Comparison of ENCODE assay signal across 11 mouse cellular contexts in genomic region chr16:90832495-90832894, GRCm38 (mm10). TPM values are rescaled to one million over a fixed set of nuclear protein-coding genes. Genes with fewer than 3 reads are reported as not detected.
A peak's percentile ranks its signal among the peaks of the same experiment; 100 is the strongest.
DNase-seq lines count a peak whose midpoint lies in the region; ATAC-seq and TF ChIP-seq lines count a peak whose summit lies in the region.
"Had no signal": no experiment of that assay in that cellular context is flagged by ENCODE, and none has a peak within 500 bp of the region (broad histone marks: within the 10 kb centered on the region; RNA-seq: fewer than 3 reads in every experiment).

No protein-coding gene starts in this region.

- no peak overlapping the region for H3K9ac ChIP-seq in heart, embryonic 14.5 days (ENCODE audit: low read length)
- no peak overlapping the region for H3K9ac ChIP-seq in lung, postnatal 0 days (replicated peaks; ENCODE audit: low read depth)
- no peak overlapping the region for H3K9ac ChIP-seq in embryonic facial prominence, embryonic 14.5 days (ENCODE audit: low read depth, low read length)
- no peak overlapping the region for H3K9ac ChIP-seq in hindbrain, postnatal 0 days (replicated peaks; ENCODE audit: low read length)
- H3K9ac ChIP-seq: intestine, embryonic 15.5 days; limb, embryonic 15.5 days had no signal

- H3K4me3 ChIP-seq in heart, embryonic 14.5 days (ENCODE audit: control insufficient read depth in 1 of 2, insufficient read depth in 1 of 2, low read depth in 1 of 2, low read length in 2 of 2) = no peak overlapping the region
- peak overlapping the region; percentile 58; the same call in 1 of the 2 replicates for H3K4me3 ChIP-seq in lung, postnatal 0 days (ENCODE audit: low read depth, low read length)
- no peak overlapping the region for H3K4me3 ChIP-seq in embryonic facial prominence, embryonic 14.5 days (ENCODE audit: low read depth, low read length)
- no peak overlapping the region for H3K4me3 ChIP-seq in hindbrain, postnatal 0 days (ENCODE audit: low read length)
- H3K4me3 ChIP-seq: intestine, embryonic 15.5 days had no signal

- H3K27ac ChIP-seq in heart, embryonic 14.5 days (replicated peaks in 1 of 2; ENCODE audit: control insufficient read depth in 1 of 2, insufficient read depth in 1 of 2, low read depth in 2 of 2, low read length in 2 of 2) = no peak overlapping the region
- H3K27ac ChIP-seq in lung, postnatal 0 days (ENCODE audit: low read length) = no peak overlapping the region
- no peak overlapping the region for H3K27ac ChIP-seq in embryonic facial prominence, embryonic 14.5 days (replicated peaks; ENCODE audit: low read depth, low read length)
- no peak overlapping the region for H3K27ac ChIP-seq in hindbrain, postnatal 0 days
- H3K27ac ChIP-seq: intestine, embryonic 15.5 days; limb, embryonic 15.5 days had no signal

- H3K9me3 ChIP-seq in heart, embryonic 14.5 days (ENCODE audit: control insufficient read depth, low read length) = no peaks in the 10 kb centered on the region
- no peaks in the 10 kb centered on the region for H3K9me3 ChIP-seq in lung, postnatal 0 days (ENCODE audit: low read length)
- H3K9me3 ChIP-seq in embryonic facial prominence, embryonic 14.5 days (ENCODE audit: control insufficient read depth, low read length) = no peaks in the 10 kb centered on the region
- H3K9me3 ChIP-seq in hindbrain, postnatal 0 days (ENCODE audit: low read length) = no peaks in the 10 kb centered on the region
- H3K9me3 ChIP-seq: intestine, embryonic 15.5 days; limb, embryonic 15.5 days had no signal

- no peak for DNase-seq in heart, adult 8-10 months (ENCODE audit: low spot score)
- peak; percentile 33 for DNase-seq in lung, postnatal 0 days (ENCODE audit: low spot score)
- DNase-seq in lung, postnatal 36 days = no peak
- peak; percentile 53 for DNase-seq in embryonic facial prominence, embryonic 14.5 days (ENCODE audit: low spot score)
- DNase-seq in hindbrain, postnatal 0 days (ENCODE audit: low spot score) = no peak
- no peak for DNase-seq in kidney, postnatal 4 days
- DNase-seq: thymus, postnatal 4 days had no signal

- peak overlapping the region; percentile 99 for H3K4me2 ChIP-seq in heart, embryonic 14.5 days (ENCODE audit: low read length)
- H3K4me2 ChIP-seq in lung, postnatal 0 days (replicated peaks; ENCODE audit: low read depth, low read length) = peak overlapping the region; percentile 96
- peak overlapping the region; percentile 98 for H3K4me2 ChIP-seq in embryonic facial prominence, embryonic 14.5 days (ENCODE audit: low read depth, low read length)
- peak overlapping the region; percentile 86; the same call in 1 of the 2 replicates for H3K4me2 ChIP-seq in hindbrain, postnatal 0 days (ENCODE audit: low read depth, low read length)

- no peaks in the 10 kb centered on the region for H3K36me3 ChIP-seq in heart, embryonic 14.5 days (ENCODE audit: control insufficient read depth, insufficient read depth, low read length)
- H3K36me3 ChIP-seq in lung, postnatal 0 days (ENCODE audit: insufficient read depth, low read length) = no peaks in the 10 kb centered on the region
- H3K36me3 ChIP-seq in embryonic facial prominence, embryonic 14.5 days (ENCODE audit: control insufficient read depth, insufficient read depth, low read length) = no peaks in the 10 kb centered on the region
- H3K36me3 ChIP-seq in hindbrain, postnatal 0 days (ENCODE audit: insufficient read depth, low read length) = no peaks in the 10 kb centered on the region
- H3K36me3 ChIP-seq: intestine, embryonic 15.5 days; limb, embryonic 15.5 days had no signal

- TF ChIP-seq CTCF in lung, postnatal 0 days (IDR thresholded peaks at IDR 0.05) = no peak
- no peak for TF ChIP-seq CTCF in hindbrain, postnatal 0 days (IDR thresholded peaks at IDR 0.05; ENCODE audit: low read depth)

- peaks cover 6 to 29% of the 10 kb centered on the region in 2 experiments for H3K4me1 ChIP-seq in heart, embryonic 14.5 days (ENCODE audit: control insufficient read depth in 2 of 2, insufficient read depth in 2 of 2, low read length in 2 of 2)
- peaks cover 5% of the 10 kb centered on the region; the same call in 1 of the 2 replicates for H3K4me1 ChIP-seq in lung, postnatal 0 days (ENCODE audit: insufficient read depth, low read depth, low read length)
- 0 out of 2 replicates have a peak, but pooled peaks cover 14% of the 10 kb centered on the region for H3K4me1 ChIP-seq in embryonic facial prominence, embryonic 14.5 days (ENCODE audit: control insufficient read depth, insufficient read depth, low read length)
- peaks cover 16% of the 10 kb centered on the region for H3K4me1 ChIP-seq in hindbrain, postnatal 0 days (ENCODE audit: insufficient read depth, low read length)

- 56% methylated on average over 6 of the region's 6 CpGs for WGBS in heart, embryonic 14.5 days
- WGBS in lung, postnatal 0 days = 29% methylated on average over 6 of the region's 6 CpGs
- WGBS in embryonic facial prominence, embryonic 14.5 days = 31% methylated on average over 6 of the region's 6 CpGs
- 34% methylated on average over 6 of the region's 6 CpGs for whole genome bisulfite sequencing in hindbrain, postnatal 0 days

- no peak for TF ChIP-seq EP300 in lung, postnatal 0 days (IDR thresholded peaks at IDR 0.05)

- peaks cover 4% of the 10 kb centered on the region for H3K27me3 ChIP-seq in heart, embryonic 14.5 days (ENCODE audit: control insufficient read depth, insufficient read depth, low read length)
- H3K27me3 ChIP-seq in lung, postnatal 0 days (replicated peaks; ENCODE audit: insufficient read depth, low read length) = no peaks in the 10 kb centered on the region
- peaks cover 25% of the 10 kb centered on the region for H3K27me3 ChIP-seq in embryonic facial prominence, embryonic 14.5 days (replicated peaks; ENCODE audit: control insufficient read depth, insufficient read depth, low read length)
- H3K27me3 ChIP-seq in hindbrain, postnatal 0 days (ENCODE audit: insufficient read depth, low read length) = no peaks in the 10 kb centered on the region

- ATAC-seq in heart, embryonic 14.5 days (ENCODE audit: insufficient number of reproducible peaks, insufficient read depth, low FRiP score, low read depth) = no peak
- no peak for ATAC-seq in lung, postnatal 0 days
- ATAC-seq in embryonic facial prominence, embryonic 14.5 days (ENCODE audit: low read depth) = no peak
- no peak for ATAC-seq in hindbrain, postnatal 0 days
- ATAC-seq: CD4-positive, CD25-positive, alpha-beta regulatory T cell, adult 4 months; intestine, embryonic 15.5 days had no signal

RNA-seq across cellular contexts. Expression of gene Eva1c, which starts 6.0 kb away (rescaled TPM):
- 3.0 and 3.3 TPM in 2 replicates for polyA plus RNA-seq in heart, embryonic 14.5 days (2014; fragmentation: Nextera tagmentation; extraction: Ambion mirVana)
- 1 to 10 TPM; 1.6 TPM for total RNA-seq in heart, adult 8-10 months (2022)
- polyA plus RNA-seq in lung, postnatal 0 days (2015; fragmentation: Nextera tagmentation; extraction: Ambion mirVana) = 5.9 and 9.6 TPM in 2 replicates
- 3.7 and 4.5 TPM in 2 replicates for polyA plus RNA-seq in embryonic facial prominence, embryonic 14.5 days (2014; fragmentation: Nextera tagmentation; extraction: Ambion mirVana)
- 2.3 and 9.4 TPM in 2 replicates for total RNA-seq in hindbrain, postnatal 0 days (2014; rRNA removed)
- 3.9 and 4.0 TPM in 2 replicates for polyA plus RNA-seq in hindbrain, postnatal 0 days (2015; fragmentation: Nextera tagmentation; extraction: Ambion mirVana)
- polyA plus RNA-seq: CD4-positive, CD25-positive, alpha-beta regulatory T cell, adult 4 months had no signal

RNA-seq across cellular contexts. Expression of gene Urb1, which starts 22.3 kb away (rescaled TPM):
- 7.2 and 7.6 TPM in 2 replicates for polyA plus RNA-seq in heart, embryonic 14.5 days (2014; fragmentation: Nextera tagmentation; extraction: Ambion mirVana)
- 1 to 10 TPM; 5.7 to 9.1 (median 7.4) TPM for total RNA-seq in heart, adult 8-10 months (2022)
- 2.7 TPM in 2 replicates for polyA plus RNA-seq in lung, postnatal 0 days (2015; fragmentation: Nextera tagmentation; extraction: Ambion mirVana)
- 11.6 and 12.6 TPM in 2 replicates for polyA plus RNA-seq in embryonic facial prominence, embryonic 14.5 days (2014; fragmentation: Nextera tagmentation; extraction: Ambion mirVana)
- total RNA-seq in hindbrain, postnatal 0 days (2014; rRNA removed) = 14.5 and 17.6 TPM in 2 replicates
- 4.0 and 4.5 TPM in 2 replicates for polyA plus RNA-seq in hindbrain, postnatal 0 days (2015; fragmentation: Nextera tagmentation; extraction: Ambion mirVana)

Comparison
In these comparisons a context has a peak if more than half of its experiments do, and no peak if none do; other contexts are left out.
1. DNase-seq: peak in lung, postnatal 0 days (single experiment) and embryonic facial prominence, embryonic 14.5 days (single experiment); none in heart, adult 8-10 months (single experiment), lung, postnatal 36 days (single experiment), hindbrain, postnatal 0 days (single experiment) and kidney, postnatal 4 days (0 of 2).
2. Peak in every context shown above with its lines, with median percentiles within 50 percentile points of each other: H3K4me2 ChIP-seq.